Mouse (Mus musculus): ENCODE measurements around the gene Eif2b2.

GRCm38 (mm10) chr12:85217733-85218310 lies 1.5 kb upstream of the Eif2b2 start:
- TF ChIP-seq CTCF (IDR thresholded peaks at IDR 0.05; ENCODE audit: insufficient read depth, low read depth, low read length) (no peak), POLR2A (IDR thresholded peaks at IDR 0.05; ENCODE audit: insufficient read depth, low read depth, low read length) (no peak)
